Mouse (Mus musculus): ENCODE results near the gene Bpifc.

Gene Bpifc

DNA sequence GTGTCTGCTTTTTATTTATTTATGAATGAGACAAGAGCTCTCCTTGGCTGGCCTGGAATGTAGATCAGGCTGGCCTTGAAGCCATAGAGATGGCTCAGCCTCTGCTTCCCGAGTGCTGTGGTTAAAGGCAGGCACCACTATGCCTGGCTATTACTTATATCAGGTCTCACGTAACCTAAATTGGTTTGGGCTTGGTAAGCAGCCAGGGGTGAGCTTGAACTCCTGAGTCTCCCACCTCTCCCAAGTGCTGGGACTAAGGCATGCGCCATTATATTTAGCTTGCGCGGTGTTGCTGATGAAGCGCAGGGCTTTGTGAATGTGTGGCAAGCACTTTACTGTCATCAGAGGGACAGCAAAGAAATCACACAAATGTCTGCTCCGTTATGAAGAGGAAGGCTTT, 6.1 kb upstream of the Bpifc start:
- no peak for DNase-seq (ENCODE audit: low spot score in 2 of 2)

DNA sequence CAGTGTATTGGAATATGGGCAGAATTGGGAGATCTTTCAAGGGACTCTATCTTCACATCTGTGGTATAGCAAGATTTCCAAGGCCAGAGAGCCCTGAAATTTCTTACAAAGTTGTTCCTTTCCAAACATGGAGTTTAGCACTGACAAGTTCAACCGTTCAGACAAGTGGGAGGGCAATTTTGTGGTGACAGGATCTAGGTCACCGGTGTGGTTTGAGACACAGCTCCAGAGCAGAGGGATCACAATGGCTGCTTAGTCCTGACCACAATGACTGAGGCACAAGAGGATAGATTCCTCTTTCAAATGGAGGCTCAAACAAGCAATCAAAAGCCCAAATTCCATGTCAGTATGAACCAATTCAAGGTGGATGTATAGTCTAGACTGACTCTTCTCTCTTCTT, 523 bp downstream of the Bpifc start:
- DNase-seq (ENCODE audit: low spot score in 2 of 2), result no peak

DNA sequence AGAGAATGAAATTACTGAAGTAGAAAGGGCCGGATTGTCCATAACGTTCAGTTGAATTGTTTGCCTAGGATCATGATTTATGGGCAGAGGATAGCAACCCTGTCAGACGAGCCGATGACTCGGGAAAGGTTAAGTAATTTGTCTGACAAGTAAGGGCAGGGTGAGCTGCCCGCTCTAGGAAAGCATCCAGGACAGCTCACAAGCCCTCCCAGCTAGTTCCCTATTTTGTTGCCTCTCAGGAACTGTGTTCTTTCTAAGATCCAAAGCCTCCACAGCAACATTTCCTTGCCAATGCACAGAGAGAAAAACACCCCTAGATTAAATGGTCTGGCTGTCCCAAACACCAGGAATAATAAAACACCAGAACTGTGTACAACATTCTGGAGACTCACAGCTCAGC, 1.1 kb downstream of the Bpifc start:
- DNase-seq (ENCODE audit: low spot score in 2 of 2), result no peak

DNA sequence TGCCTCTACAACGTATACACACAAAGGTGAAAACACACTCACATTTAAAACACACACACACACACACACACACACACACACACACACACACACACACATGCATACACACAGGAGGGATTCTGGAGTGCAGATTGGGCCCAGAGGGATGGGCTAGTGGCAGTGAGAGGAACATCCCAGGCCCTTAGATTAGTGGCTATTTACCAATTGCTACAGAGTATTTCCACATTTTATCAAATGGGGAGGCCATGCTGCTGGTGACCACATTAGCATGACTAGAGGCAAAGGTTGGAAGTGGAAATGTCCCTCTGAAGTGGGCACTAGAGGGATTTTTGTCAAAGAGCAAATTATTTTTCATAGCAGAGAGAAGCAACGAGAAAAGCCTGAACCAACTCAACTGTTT, 2.0 kb downstream of the Bpifc start:
- no peak for DNase-seq (ENCODE audit: low spot score in 2 of 2)

DNA sequence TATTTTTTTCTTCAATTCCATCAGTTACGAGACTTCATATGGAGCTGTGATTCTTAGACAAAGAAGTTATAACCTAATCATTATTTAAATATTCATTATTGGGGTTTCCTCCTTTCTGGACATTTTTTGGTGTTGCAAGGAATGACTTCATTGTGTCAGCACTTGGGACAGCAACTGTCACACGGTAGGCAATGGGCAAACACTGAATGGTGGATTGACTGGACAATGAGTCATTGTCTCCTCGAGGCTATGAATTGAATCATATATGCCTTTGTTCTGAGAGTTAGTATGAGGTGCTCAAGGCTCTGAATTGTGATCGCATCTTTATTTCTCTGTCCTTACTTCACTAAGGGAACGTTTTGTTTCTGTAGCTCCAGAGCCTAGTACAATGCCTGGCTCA, 5.2 kb downstream of the Bpifc start:
- DNase-seq (ENCODE audit: low spot score in 2 of 2), result no peak

DNA sequence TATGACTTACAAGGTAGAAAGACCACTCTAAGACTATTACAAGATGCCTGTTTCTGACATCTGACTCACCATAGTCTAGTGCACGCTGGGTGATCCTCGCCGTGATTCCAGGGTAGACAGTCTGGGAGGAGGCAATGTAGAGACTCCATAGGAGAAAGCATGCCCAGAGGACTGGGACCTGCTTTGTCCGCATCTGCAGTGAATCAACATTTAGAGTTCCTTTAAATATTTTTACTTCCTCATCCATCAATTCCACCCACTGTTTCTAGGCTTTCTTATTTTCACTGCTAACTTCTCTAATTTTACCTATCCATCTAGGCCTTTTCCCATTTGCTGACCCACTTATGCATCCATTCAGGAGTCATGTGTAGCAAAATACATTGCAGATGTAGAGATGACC, 11.2 kb downstream of the Bpifc start:
- DNase-seq (ENCODE audit: low spot score in 2 of 2), result no peak

DNA sequence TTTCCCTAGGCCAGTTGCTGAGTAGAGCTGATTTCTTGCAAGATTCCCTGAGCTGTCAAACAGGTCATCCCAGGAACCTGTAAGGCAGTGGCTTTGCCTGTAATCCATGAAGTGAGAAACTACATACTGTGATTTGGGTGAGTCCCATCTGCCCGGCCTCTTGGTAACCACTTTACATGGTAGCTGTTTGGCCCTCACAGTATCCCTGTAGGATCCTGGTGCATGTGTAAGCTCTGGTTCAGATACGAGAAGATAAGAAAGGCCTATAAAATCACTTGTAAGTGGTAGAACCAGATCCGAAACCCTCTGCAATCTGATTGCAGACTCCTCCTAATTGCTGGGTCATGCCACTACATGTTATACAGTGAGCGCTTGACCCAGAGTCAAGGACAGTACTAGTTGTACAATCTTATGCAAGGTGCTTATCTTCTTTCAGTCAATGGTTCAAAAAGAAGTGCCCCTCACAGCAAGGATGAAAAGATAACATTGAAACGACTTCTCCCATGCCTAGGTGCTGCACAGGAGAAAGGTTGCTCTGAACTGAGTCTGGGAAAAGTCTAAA, 17.1 kb downstream of the Bpifc start:
- peak in 1 of 2 experiments; percentile 11 for DNase-seq (ENCODE audit: low spot score in 2 of 2)

DNA sequence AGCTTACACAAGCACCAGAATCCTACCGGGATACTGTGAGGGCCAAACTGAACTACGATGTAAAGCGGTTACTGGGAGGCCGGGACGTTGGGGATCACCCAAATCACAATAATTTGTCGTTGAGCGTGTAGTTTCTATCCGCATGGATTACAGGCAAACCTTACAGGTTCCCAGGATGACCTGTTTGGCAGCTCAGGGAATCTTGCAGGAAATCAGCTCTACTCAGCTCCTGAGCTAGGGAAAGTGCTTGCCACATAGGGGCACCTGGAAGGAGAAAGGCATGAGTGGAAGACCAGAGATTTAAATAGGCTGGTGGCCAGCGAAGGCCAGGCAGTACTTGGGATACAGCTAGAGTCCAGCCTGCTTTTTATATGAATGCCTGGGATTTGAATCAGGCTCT, 17.9 kb downstream of the Bpifc start:
- no peak for DNase-seq (ENCODE audit: low spot score in 2 of 2)

DNA sequence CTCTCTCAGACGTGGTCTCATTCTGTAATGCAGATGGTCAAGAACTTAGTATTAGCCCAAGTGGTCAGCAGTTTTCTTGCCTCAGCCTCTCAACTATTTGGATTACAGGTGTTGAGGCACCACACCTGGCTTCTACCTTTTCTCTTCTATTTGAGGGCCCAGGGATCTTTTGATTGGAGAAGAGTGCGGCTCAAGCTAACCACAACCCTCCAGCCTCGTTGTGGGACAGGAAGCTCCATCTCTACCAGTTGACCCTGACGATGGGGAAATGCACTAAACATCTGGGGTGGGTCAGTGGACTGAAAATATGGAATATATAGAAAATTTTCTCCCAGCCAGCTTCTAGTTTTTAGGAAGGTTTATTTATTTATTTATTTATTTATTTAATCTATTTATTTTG, 19.3 kb downstream of the Bpifc start:
- no peak for DNase-seq (ENCODE audit: low spot score in 2 of 2)

DNA sequence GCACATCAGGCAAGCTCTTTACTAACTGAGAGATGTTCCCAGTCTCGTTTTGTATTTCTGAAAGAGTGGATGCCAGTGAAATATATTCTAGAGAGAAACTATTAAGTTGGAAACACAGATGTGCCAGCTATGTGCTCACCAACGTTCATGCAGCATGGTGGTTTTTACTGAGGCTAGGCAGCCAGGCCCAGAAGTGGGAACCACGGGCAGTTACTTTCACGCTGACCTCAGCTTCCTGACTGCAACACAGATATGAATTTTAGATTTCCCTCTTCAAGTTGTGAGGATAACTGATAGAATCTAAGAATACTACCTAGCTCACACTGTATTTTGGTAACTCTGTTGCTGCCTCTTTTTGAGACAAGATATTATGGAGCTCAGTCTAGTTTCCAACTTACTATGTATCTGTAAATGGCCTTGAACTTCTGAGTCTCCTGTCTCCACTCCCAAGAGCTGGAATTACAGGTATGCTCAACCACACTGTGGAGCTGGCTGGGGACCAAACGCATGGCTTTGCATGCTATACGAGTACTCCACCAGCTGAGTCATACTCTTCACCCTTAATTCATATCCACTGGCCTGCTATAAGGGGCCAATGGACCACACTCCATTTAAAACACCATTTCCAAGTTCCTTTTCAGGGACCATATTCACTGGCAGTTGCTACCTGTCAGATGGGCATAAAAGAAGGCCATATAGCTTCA, 22.1 kb downstream of the Bpifc start:
- DNase-seq (ENCODE audit: low spot score in 2 of 2), result no peak

DNA sequence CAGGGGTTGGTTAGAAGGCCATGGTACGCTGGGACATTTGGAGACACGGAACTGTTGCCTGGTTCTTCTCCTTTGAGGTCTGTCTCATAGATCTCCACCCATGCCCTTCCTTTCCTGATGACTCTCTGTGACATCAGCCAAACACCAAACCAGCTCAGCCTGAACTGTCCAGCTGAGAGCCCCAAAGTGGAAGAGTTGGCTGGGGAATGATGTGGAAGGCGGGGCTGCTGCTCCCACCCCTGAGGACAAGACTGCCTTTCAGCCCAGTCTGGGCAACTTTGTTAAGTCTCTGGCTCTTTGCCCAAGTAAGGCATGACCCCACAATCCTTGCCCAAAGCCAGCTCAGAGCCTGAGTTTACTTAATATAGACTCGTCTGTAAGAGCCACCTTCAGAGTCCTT, 38.8 kb downstream of the Bpifc start:
- no peak for DNase-seq (ENCODE audit: low spot score in 2 of 2)

DNA sequence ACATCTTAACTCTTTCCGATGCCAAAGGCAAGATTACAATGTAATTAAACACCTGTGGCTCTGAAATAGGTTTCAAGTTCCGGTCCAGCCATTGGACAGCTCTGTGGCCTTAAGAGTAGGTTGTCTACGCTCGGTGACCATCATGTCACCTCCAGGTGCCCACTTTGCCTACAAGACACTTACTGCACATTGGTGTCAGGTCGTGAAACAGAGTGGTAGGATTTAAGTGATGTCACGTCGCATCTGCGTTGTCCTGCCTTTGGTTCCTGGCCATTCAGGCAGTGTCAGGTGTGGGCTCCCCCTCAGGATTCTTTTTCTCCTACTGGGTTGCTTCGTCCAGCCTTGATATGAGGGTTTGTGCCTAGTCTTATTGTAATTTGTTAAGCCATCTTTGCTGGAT, 39.9 kb downstream of the Bpifc start:
- no peak for DNase-seq (ENCODE audit: low spot score in 2 of 2)

DNA sequence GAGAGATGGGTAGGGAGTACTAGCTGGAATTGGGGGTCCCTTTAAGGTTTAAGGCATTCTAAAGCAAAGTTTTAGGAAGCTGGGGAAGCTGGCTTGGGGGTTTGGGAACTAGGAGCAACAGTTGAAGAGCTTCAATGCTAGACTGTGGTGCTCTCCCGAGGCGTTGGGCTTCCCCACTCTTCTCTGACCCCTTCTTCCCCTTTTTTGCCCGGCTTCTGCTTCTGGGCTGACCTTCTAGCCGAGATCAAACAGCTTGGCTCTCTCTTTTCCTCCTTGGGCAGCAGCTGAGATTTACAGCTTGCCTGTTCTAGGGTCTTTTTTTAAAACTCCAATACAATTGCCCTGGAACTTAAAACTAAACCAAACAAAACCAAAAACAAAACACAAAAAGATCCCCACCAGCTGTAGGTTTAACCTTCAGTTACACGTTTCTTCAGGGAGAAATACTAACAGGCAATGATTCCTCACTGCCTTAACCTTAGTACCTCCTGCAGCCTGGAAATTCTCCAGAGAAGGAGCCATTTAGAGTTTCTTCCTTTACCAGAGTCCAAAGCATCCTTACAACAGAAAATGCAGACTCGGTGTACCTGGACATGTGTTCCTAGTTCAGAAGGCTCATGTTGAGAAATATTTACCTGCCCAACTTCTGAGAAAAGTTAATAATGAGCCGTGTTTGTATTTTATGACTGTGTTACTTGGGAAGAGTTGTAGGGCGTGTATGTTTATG, 41.6 kb downstream of the Bpifc start:
- DNase-seq (ENCODE audit: low spot score in 2 of 2), result no peak

DNA sequence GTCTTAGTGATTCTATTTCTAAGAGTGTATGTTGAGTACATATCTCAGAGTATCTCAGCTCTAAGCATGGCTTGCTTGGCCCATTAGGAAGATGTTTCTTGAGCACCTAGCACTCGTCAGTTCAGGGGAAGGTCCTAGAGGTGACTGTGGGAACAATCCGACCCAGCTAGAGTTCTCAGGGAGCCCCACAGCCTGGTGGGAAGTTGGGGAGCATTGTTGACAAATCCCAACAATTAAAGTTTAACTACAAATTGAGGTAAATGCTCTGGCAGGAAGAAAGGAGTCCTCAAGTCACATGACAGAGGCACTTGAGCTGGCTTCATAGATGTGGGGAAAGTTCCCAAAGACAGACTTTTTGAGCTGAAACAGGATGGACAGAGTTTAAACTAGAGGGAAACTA, 43.0 kb downstream of the Bpifc start:
- DNase-seq (ENCODE audit: low spot score in 2 of 2), result no peak

DNA sequence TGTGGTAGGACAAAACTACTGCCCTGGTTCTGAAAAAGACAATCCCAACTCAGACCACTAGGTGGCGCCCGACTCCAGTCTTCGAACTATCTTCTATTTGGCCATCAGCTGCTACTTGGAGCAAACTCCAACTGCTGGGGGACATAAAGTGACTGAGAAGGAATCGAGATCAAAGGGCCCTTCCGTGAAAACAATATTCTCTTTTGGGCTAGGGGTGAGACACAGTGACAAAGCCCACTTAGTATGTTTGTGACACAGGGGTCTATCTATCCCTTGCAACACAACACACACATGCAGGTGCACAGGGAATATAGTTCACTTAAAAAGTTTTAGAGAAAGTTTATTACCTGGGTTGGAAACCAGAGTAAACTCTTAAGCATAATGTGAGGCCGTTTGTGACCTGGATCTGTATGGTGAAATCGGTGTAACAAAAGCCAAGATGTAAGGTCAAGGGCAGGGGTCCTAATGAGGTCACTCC, 43.5 kb downstream of the Bpifc start:
- peak; percentile 79 to 81 for DNase-seq (ENCODE audit: low spot score in 2 of 2)

DNA sequence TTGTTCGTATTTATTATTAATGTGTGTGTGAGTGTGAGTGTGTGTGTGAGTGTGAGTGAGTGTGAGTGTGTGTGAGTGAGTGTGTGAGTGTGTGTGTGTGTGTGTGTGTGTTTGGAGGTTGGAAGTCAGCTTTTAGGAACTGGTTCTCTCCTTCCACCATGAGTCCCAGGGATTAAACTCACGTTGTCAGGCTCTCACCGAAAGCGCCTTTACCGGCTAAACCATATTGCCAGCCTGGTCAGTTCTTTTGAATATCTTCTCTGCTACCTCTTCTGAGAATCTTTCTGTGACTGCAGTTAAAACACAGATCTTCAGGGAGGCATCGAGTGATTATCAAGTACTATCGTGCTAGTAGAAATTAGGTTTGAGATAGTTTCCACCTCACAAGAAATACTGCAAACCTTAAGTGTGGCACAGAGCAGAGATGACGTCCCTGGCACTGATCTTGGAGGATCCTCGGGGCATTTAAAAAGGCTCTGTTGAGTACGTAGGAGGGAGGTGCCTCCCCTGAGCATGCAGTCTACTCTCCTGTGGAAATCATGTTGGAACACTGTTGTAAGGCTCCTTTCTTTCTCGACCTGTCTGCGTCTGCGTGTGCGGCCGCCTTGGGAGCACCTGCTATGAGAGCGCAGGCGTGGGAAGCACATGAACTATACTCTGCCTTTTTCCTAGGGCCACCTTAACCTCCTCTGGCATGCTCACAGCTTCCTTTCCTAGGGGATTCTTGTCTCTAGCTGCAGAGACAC, 44.1 kb downstream of the Bpifc start:
- no peak for DNase-seq (ENCODE audit: low spot score in 2 of 2)

DNA sequence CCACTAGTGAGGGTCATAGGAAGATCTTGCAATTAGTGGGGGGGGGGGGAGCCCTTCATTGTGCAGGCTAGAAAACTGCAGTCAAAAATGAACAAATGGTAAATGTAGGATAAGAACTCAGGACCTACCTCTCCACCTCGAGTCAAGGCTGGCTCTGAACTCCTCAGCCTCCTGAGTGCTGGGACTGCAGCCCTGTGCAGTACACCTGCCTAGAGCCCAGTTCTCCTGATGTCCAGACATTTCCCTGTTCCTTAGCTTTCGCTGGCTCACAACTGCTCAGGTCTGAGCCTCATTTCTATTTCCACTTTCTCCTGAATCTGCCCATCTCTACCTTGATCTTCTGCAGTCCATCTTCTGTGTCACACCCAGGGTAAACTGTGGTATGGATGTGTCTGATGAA, 45.2 kb downstream of the Bpifc start:
- DNase-seq (ENCODE audit: low spot score in 2 of 2), result no peak

DNA sequence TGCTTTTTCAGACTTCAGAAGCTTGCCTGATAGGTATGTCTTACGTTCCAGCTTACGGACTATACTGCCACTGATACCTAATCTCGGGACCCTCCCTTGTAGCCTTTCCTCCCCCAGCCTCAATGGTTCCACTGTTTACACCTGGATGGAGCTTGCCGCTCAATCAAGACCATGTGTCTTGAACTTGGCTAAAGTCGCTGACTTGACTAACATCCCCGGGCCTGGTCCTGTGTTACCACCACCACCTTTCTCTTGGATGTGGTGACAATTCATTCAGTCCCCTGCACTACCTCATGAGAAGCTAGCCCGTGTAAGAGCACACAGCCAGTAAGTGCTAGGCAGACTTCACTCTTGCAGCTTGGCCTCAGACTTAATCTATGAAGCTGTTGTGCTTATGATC, 47.4 kb downstream of the Bpifc start:
- no peak for DNase-seq (ENCODE audit: low spot score in 2 of 2)

DNA sequence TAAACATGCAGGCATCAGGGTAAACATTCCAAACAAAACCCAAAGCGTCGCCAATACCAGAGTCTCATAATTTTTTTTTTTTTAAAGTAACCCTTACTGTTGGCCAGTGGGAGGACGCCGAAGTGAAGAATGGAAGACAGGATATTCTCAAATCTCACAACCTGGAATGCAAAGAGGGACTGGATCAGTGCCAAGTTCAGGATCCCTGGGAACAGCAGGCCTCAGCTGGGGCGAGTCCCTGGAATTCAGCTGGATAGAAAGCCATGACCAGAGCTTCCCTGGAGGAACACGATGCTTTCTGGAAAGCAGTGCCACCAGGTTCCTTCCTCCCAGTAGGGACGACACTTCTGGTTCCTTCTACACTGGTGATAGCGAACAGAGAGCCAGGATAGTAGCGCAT, 48.8 kb downstream of the Bpifc start:
- no peak for DNase-seq (ENCODE audit: low spot score in 2 of 2)

DNA sequence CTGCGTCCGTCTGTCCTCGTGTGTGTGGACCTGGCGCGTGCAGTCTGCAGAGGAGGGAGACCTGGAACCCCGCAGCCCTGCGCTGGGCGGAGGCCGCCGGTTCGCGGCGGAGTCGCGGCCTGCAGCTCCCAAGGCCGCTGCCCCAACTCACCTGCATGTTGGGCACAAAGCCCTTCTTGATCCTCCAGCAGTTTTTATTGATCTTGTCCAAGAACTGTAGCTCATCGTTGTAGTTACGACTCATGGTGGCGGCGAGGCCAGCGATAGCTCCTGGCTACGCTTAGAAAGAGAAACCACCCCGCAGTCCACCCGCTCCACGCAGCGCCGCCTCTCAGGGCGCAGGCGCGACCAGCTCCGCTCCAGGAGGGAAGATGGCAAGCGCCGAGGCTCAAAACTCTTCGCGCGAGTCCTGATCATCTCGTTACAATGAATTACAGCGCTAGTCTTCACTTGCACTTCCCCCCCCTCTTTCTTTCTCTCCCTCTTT, 54.2 kb downstream of the Bpifc start, which contains the start of gene Rtcb:
Gene Rtcb (minus strand): TSS at position 360 of the 487 bp plus-strand sequence.
- peak; percentile 97 for DNase-seq (ENCODE audit: low spot score in 2 of 2)

DNA sequence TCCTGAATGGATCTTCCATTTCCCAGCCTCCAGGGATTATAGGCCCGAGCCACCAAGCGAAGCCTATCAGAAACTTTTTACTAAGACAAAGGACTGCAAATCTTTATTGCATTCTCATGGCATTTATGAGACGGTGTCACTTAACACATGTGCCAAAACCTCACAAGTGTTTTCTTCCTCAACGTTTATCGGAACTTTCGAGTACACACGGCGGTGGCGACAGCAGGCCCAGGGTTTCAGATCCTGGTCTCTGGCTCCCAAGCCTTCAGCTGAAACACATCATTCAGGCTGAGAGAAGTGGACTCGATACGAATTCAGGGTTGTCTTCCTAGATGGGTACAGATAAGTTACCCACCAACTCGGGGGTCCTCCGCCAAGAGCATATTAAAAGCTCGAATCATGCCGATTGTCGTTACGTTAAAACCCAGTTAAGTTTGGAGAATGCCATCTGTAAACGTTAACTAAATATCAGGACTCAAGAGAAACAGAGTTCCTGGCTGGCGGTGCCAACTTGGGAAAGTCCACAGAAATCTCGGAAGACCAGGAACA, 54.8 kb downstream of the Bpifc start:
- no peak for DNase-seq (ENCODE audit: low spot score in 2 of 2)

DNA sequence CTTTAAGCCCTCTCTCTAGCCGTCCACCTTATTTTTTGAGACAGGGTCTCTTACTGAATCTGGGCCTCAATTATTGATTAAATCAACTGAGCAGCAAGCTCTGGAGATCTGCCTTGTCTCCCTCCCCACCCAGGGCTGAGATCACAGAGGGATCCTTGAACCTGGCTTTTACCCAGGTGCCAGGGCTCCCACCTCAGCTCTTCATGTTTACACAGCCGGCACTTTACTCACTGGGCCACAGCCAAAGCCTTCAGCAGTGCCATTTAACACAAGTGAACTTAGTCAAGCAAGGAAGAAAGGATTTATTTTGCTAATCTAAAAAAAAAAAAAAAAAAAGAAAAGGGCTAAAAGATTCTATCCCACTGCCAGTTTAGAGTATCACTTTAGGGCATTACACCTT, 57.3 kb downstream of the Bpifc start:
- no peak for DNase-seq (ENCODE audit: low spot score in 2 of 2)

Data from urinary bladder, postnatal 36 days (tissue).